Mouse (Mus musculus): ENCODE data around the gene Maml1. TPM values are rescaled to one million over a fixed set of nuclear protein-coding genes. Genes with fewer than 3 reads are reported as not detected.

Maml1 gene
- polyA plus RNA-seq, 1 experiment = 12.6 TPM

DNA sequence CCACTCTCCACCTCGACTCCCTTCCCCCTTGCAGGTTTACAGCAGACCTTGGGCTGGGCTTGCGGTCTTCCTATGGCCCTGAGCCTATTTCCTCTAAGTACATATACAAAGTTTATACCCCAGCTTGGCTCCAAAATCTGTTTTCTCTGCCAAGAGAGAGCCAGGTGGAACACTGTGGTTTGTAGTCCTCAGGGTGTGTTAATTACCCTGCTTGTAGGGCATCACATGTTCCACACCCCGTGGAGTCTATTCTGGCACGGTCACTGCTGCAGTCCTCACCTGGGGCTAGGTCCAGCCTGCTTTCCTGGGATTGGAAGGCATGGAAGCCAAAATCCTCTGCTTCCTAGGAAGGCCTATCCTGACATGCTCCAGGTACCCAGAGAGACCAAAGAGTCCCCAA, 64.4 kb downstream of the Maml1 start:
- H3K4me1 ChIP-seq (ENCODE audit: control insufficient read depth, insufficient read depth, insufficient read length, low read length) = peaks cover 46% of the 10 kb centered on the region
- H3K27ac ChIP-seq (ENCODE audit: insufficient read depth, low read depth, low read length) = peak overlapping the region; percentile 62
- H3K36me3 ChIP-seq (ENCODE audit: control insufficient read depth, insufficient read depth, low read length) = peaks cover 18% of the 10 kb centered on the region
- H3K27me3 ChIP-seq (ENCODE audit: control insufficient read depth, insufficient read depth, low read length) = no peaks in the 10 kb centered on the region
- TF ChIP-seq CTCF (IDR thresholded peaks at IDR 0.05; ENCODE audit: extremely low read depth, insufficient read length, insufficient replicate concordance, low read depth, low read length) (no peak), POLR2A (IDR thresholded peaks at IDR 0.05; ENCODE audit: low read depth, low read length) (no peak)
- H3K4me3 ChIP-seq (ENCODE audit: low read depth, low read length) = peak overlapping the region; percentile 9; the same call in 1 of the 2 replicates
- 23% methylated on average over 4 of the region's 4 CpGs for WGBS

DNA sequence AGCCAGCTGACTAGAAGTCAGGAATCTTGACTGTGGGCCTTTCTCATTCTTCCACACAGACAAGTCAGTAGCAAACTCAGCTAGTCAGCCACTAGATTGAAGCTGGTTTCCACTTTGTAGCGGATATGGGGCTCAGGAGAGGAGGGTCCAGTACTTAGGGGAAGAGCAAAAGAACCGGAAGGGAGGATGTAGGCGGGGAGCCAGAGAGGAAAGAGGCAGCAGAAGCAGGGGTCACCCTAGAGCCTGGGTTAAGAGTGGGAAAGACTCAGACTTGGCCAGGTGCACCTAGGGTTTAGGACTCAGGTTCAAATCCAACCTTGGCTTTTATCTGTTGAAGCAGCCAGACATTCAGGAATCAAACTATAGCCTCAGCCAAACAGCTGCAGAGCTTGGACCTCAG, 64.9 kb downstream of the Maml1 start:
- no peak for TF ChIP-seq POLR2A (IDR thresholded peaks at IDR 0.05; ENCODE audit: low read depth, low read length)
- TF ChIP-seq CTCF (IDR thresholded peaks at IDR 0.05; ENCODE audit: extremely low read depth, insufficient read length, insufficient replicate concordance, low read depth, low read length) = no peak
- Histone ChIP-seq H3K36me3 (ENCODE audit: control insufficient read depth, insufficient read depth, low read length) (peaks cover 12% of the 10 kb centered on the region), H3K4me1 (ENCODE audit: control insufficient read depth, insufficient read depth, insufficient read length, low read length) (peaks cover 48% of the 10 kb centered on the region), H3K27ac (ENCODE audit: insufficient read depth, low read depth, low read length) (peak overlapping the region; percentile 62), H3K27me3 (ENCODE audit: control insufficient read depth, insufficient read depth, low read length) (no peaks in the 10 kb centered on the region), H3K4me3 (ENCODE audit: low read depth, low read length) (peak overlapping the region; percentile 9)
- 17% methylated on average over 3 of the region's 3 CpGs for WGBS

DNA sequence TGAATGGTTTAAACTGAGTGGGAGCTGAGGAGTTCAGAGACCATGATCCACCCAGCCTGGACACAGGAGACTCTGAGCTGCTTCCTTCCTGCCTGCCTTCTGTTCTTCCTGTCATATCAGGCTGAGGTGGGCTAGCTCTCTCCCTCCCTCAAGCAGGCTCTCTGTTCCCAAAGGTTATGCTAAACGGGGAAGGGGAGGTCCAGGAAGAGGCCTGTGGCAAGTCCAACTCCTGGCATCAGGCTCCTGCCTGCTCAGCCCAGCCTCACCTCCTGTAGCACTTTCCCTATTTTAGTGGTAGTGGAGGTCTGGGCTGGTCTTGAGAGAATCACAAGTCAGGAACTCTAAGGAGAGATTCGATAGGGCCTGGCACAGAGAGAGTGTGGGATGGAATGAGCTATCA, 65.7 kb downstream of the Maml1 start:
- WGBS = 6% methylated on average over 2 of the region's 2 CpGs
- Histone ChIP-seq H3K36me3 (ENCODE audit: control insufficient read depth, insufficient read depth, low read length) (peaks cover 6% of the 10 kb centered on the region; the same call in 1 of the 2 replicates), H3K4me1 (ENCODE audit: control insufficient read depth, insufficient read depth, insufficient read length, low read length) (peaks cover 48% of the 10 kb centered on the region), H3K27me3 (ENCODE audit: control insufficient read depth, insufficient read depth, low read length) (no peaks in the 10 kb centered on the region), H3K4me3 (ENCODE audit: low read depth, low read length) (peak overlapping the region; percentile 91), H3K27ac (ENCODE audit: insufficient read depth, low read depth, low read length) (peak overlapping the region; percentile 62)
- TF ChIP-seq POLR2A (IDR thresholded peaks at IDR 0.05; ENCODE audit: low read depth, low read length) (no peak), CTCF (IDR thresholded peaks at IDR 0.05; ENCODE audit: extremely low read depth, insufficient read length, insufficient replicate concordance, low read depth, low read length) (no peak)

DNA sequence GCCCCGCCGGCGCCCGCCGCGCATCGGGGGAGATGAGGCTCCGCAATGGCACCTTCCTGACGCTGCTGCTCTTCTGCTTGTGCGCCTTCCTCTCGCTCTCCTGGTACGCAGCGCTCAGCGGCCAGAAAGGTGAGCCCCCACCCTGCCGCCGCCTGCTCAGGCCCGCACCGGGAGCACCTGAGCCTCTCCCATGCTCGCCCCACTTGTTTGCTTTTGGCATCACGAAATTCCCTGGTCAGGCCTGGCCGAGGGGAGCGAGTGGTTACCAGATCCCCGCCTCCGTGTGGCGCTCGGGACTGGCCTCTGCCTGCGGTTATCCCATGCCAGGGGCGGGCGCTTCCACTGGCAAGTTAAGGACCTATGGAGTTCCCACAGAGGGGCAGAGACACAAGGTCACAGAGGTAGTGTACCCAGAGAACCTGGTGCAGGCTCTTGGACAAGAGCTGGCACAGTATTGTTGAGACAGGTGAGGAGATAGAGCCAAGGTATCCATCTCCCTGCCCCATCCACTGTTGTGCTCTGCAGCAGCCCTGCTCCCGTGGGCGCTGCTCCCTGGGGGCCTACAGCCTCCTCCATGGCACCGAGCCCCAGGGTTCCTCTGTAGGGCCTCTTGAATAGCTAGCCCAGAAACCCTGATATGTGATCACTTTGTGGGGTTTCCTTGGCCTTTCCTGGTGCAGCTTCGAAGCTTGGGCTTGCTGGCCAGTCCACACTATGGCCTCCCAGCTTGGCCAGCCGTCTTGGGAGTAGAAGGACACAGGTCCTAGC, 66.3 kb downstream of the Maml1 start:
- peak overlapping the region; percentile 91 for H3K4me3 ChIP-seq (ENCODE audit: low read depth, low read length)
- peaks cover 44% of the 10 kb centered on the region for H3K4me1 ChIP-seq (ENCODE audit: control insufficient read depth, insufficient read depth, insufficient read length, low read length)
- H3K36me3 ChIP-seq (ENCODE audit: control insufficient read depth, insufficient read depth, low read length) = peaks cover 3% of the 10 kb centered on the region; the same call in 1 of the 2 replicates
- TF ChIP-seq CTCF (IDR thresholded peaks at IDR 0.05; ENCODE audit: extremely low read depth, insufficient read length, insufficient replicate concordance, low read depth, low read length) (no peak), POLR2A (IDR thresholded peaks at IDR 0.05; ENCODE audit: low read depth, low read length) (0 out of 2 replicates have a peak, but pooled peaks have one; percentile 5)
- WGBS = 1% methylated on average over 34 of the region's 34 CpGs
- H3K27me3 ChIP-seq (ENCODE audit: control insufficient read depth, insufficient read depth, low read length) = no peaks in the 10 kb centered on the region
- H3K27ac ChIP-seq (ENCODE audit: insufficient read depth, low read depth, low read length) = peak overlapping the region; percentile 62

DNA sequence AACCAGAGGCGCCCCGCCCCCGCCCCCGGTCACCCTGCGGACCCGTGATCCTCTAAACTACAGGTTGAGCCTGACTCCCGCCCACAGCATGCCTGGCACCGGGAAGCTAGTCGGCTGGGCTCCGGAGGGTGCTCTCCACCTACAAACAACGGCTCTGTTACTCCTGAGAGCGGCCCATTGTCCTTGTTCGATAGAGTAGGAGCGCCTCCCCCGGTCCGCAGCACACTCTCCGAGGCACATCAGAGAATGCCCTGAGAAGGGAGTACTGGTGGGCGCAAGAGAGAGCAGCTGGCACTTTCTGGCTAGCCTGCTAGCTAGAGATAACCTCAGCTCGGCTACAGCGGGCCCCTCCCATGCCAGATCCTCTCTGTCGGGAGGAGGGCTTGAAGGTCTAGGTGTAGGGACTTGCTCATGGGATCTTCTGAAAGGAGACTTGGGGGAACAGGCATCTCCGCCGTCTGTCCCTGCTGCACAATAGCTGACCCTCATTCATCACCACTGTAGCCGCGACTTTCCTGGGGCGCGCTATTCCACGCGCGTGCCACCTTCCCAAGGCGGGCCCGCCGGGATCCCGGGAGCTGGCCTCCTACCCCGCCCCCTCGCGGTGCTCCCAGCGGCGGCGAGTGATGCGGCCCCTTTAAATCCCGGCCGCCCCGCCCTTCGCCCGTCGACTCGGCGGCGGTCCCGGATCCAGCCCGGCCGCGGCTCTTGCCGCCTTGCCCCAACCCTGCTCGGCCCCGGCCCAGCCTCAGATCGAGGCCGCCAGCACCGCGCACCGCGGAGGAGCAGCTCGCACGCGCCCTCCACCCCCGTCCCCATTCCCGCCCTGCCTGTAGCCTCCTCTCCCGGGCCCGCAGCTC, 67.2 kb downstream of the Maml1 start:
- peaks cover 36% of the 10 kb centered on the region for H3K4me1 ChIP-seq (ENCODE audit: control insufficient read depth, insufficient read depth, insufficient read length, low read length)
- peak overlapping the region; percentile 90 for H3K27ac ChIP-seq (ENCODE audit: insufficient read depth, low read depth, low read length)
- WGBS = under 1% methylated on average over 70 of the region's 70 CpGs
- no peak for TF ChIP-seq CTCF (IDR thresholded peaks at IDR 0.05; ENCODE audit: extremely low read depth, insufficient read length, insufficient replicate concordance, low read depth, low read length)
- TF ChIP-seq POLR2A (IDR thresholded peaks at IDR 0.05; ENCODE audit: low read depth, low read length) = peak; percentile 60
- peak overlapping the region; percentile 91 for H3K4me3 ChIP-seq (ENCODE audit: low read depth, low read length)
- H3K36me3 ChIP-seq (ENCODE audit: control insufficient read depth, insufficient read depth, low read length) = no peaks in the 10 kb centered on the region
- no peaks in the 10 kb centered on the region for H3K27me3 ChIP-seq (ENCODE audit: control insufficient read depth, insufficient read depth, low read length)

DNA sequence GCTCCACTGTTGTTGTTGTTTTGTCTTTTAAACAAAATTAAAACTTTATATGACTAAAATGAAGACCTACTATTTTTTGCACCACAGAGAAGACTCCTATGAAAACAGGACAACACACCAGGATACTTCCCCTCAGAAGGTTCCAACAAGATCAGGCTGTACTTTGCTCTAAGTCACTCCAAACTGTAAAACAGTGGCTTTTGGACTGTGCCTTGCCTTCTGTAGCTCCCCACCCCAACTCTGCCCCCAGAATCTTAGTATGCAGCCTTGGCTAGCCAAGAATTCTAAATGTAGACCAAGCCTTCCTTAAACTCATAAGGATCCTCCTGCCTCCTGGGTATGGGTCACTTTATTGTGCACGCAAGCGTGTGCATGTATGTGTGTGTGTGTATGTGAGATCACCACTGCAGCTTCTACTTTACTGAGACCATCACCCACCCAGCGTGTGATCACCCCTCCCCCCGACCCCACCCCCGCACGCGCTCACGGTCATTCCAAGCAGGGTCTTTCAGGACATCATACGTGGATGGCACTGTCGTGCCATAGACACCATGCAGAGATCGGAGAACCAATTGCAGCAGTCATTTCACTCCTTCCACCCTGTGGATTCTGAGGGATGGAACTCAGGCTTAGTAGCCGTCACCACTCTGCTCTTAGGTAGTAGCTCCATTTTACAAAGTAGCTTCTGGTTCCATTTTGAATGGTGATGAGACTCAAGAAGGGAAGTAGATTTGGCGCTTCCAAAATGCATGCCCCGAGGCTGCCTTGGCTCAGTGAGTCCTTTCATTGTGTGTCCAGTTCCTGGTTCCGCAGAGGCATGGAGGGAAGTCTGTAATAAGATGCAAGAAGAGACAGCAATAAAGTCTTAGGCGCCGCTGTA, 68.1 kb downstream of the Maml1 start:
- peak overlapping the region; percentile 90 for H3K27ac ChIP-seq (ENCODE audit: insufficient read depth, low read depth, low read length)

More for the DNA sequence above, 68.1 kb downstream of the Maml1 start:
- H3K27me3 ChIP-seq (ENCODE audit: control insufficient read depth, insufficient read depth, low read length) = no peaks in the 10 kb centered on the region
- TF ChIP-seq POLR2A (IDR thresholded peaks at IDR 0.05; ENCODE audit: low read depth, low read length) (no peak; the same call in 1 of the 2 replicates), CTCF (IDR thresholded peaks at IDR 0.05; ENCODE audit: extremely low read depth, insufficient read length, insufficient replicate concordance, low read depth, low read length) (no peak)
- H3K4me3 ChIP-seq (ENCODE audit: low read depth, low read length) = peak overlapping the region; percentile 91
- 3% methylated on average over 17 of the region's 17 CpGs for WGBS
- H3K36me3 ChIP-seq (ENCODE audit: control insufficient read depth, insufficient read depth, low read length) = no peaks in the 10 kb centered on the region
- H3K4me1 ChIP-seq (ENCODE audit: control insufficient read depth, insufficient read depth, insufficient read length, low read length) = peaks cover 32% of the 10 kb centered on the region

All from small intestine, adult 2 months (tissue).